Mouse (Mus musculus): ENCODE results near the gene Strn3. TPM values are rescaled to one million over a fixed set of nuclear protein-coding genes. Genes with fewer than 3 reads are reported as not detected.

Strn3 gene
- total and polyA plus RNA-seq, 3 experiments, result 19.0 to 46.3 (median 29.4) TPM

DNA sequence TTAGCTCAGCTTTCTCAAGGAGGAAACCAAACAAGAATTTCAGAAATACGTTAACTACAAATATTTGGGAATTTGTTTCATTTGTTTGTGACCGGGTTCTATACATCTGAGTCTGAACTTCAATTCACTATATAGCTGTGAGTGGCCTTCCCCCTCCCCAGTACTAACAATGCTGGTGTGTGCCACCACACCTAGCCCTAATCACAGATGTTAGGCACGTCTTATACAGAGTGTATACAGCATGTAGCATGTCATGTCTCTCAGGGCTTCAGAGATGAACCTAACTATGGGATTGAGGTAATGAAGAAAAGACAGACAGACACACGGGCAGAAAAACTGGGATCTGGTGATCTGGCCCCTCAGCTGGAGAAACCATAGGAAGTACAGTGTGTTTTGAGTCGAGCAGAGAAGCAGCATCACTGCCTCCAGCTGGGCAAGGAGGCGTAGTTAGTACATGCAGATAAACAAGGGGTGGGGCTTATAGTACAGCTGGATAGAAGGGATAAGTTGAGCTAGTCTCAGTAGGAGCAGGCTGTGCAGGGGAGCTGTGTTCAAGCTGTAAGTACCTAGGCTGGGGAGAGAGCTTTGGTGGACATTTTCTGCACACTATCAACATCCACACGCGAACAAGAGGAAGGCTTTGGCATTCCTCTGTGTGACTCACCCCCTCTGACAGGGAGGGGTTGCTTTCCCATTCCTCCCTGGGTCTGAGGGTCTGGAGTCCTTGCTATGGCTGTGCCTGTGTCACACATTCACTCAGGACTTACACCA is 8.1 kb upstream of the Strn3 start:
- peak; percentile 80 for DNase-seq (ENCODE audit: low read depth, low spot score)
- no peaks in the 10 kb centered on the region for H3K79me2 ChIP-seq (ENCODE audit: control insufficient read depth, insufficient read depth, low read length, poor library complexity)
- no peaks in the 10 kb centered on the region for H3K9me3 ChIP-seq (replicated peaks; ENCODE audit: insufficient read depth, low read length)
- H3K27me3 ChIP-seq (ENCODE audit: control insufficient read depth in 1 of 2, insufficient read depth in 2 of 2, low read length in 2 of 2), result no peaks in the 10 kb centered on the region
- H3K4me1 ChIP-seq (ENCODE audit: control insufficient read depth in 1 of 2, insufficient read depth in 2 of 2, low read length in 2 of 2), result peaks cover 4 to 5% of the 10 kb centered on the region in 2 experiments
- peaks cover 0 to 15% of the 10 kb centered on the region in 2 experiments; a peak in 2 of 4 replicates for H3K36me3 ChIP-seq (ENCODE audit: control insufficient read depth in 1 of 2, insufficient read depth in 2 of 2, low read length in 2 of 2)
- no peak overlapping the region for H3K9ac ChIP-seq (ENCODE audit: control insufficient read depth, low read depth, low read length, poor library complexity, severe bottlenecking)
- TF ChIP-seq USF2 (IDR thresholded peaks at IDR 0.05; ENCODE audit: borderline replicate concordance in 1 of 2, insufficient read depth in 1 of 2, low read depth in 1 of 2, low read length in 2 of 2), result no peak
- no peak for TF ChIP-seq CHD2 (IDR thresholded peaks at IDR 0.05; ENCODE audit: low read length)
- no peak for TF ChIP-seq ZNF384 (IDR thresholded peaks at IDR 0.05; ENCODE audit: low read depth, low read length)
- TF ChIP-seq ETS1 (IDR thresholded peaks at IDR 0.05; ENCODE audit: low read depth, low read length), result peak; percentile 79
- TF ChIP-seq SIN3A (IDR thresholded peaks at IDR 0.05; ENCODE audit: low read length), result peak; percentile 74
- TF ChIP-seq RAD21 (IDR thresholded peaks at IDR 0.05; ENCODE audit: low read depth, low read length), result no peak
- no peak for TF ChIP-seq JUND (IDR thresholded peaks at IDR 0.05; ENCODE audit: low read depth, low read length)
- peak; percentile 42 to 44; a peak in 3 of 4 replicates for TF ChIP-seq EP300 (IDR thresholded peaks at IDR 0.05; ENCODE audit: low read depth in 1 of 2, low read length in 2 of 2)
- TF ChIP-seq ZKSCAN1 (IDR thresholded peaks at IDR 0.05; ENCODE audit: low read depth, low read length), result no peak
- no peak for TF ChIP-seq KAT2A (conservative IDR thresholded peaks at IDR 0.05; ENCODE audit: low read depth, low read length)
- no peak for TF ChIP-seq MAX (IDR thresholded peaks at IDR 0.05; ENCODE audit: low read length)
- TF ChIP-seq NELFE (IDR thresholded peaks at IDR 0.05; ENCODE audit: low read depth, low read length), result no peak
- no peak for TF ChIP-seq MAZ (IDR thresholded peaks at IDR 0.05; ENCODE audit: low read depth, low read length)
- TF ChIP-seq GATA1 (IDR thresholded peaks at IDR 0.05; ENCODE audit: low read depth, low read length), result peak; percentile 35; the same call in 1 of the 2 replicates
- TF ChIP-seq POLR2AphosphoS5 (IDR thresholded peaks at IDR 0.05; ENCODE audit: borderline replicate concordance, low read depth, low read length), result no peak
- TF ChIP-seq TBP (IDR thresholded peaks at IDR 0.05; ENCODE audit: low read depth, low read length), result no peak
- TF ChIP-seq TAL1 (IDR thresholded peaks at IDR 0.05; ENCODE audit: low read length), result peak; percentile 66
- TF ChIP-seq MXI1 (IDR thresholded peaks at IDR 0.05; ENCODE audit: low read depth, low read length), result no peak
- no peak for TF ChIP-seq NRF1 (IDR thresholded peaks at IDR 0.05; ENCODE audit: insufficient read depth, low read depth, low read length, poor library complexity, severe bottlenecking)
- TF ChIP-seq ZMIZ1 (IDR thresholded peaks at IDR 0.05; ENCODE audit: low read depth, low read length), result no peak
- TF ChIP-seq RCOR1 (IDR thresholded peaks at IDR 0.05; ENCODE audit: low read depth, low read length), result no peak
- no peak for TF ChIP-seq MAFK (IDR thresholded peaks at IDR 0.05; ENCODE audit: borderline replicate concordance, low read depth, low read length)
- no peak for TF ChIP-seq POLR2A (IDR thresholded peaks at IDR 0.05; ENCODE audit: control insufficient read depth in 1 of 2, insufficient read depth in 1 of 2, low read depth in 1 of 2, low read length in 2 of 2, poor library complexity in 1 of 2)
- H3K4me3 ChIP-seq (ENCODE audit: control insufficient read depth in 1 of 2, insufficient read depth in 1 of 2, low read depth in 2 of 2, low read length in 2 of 2), result no peak overlapping the region
- H3K27ac ChIP-seq (ENCODE audit: control insufficient read depth, low read depth, low read length), result no peak overlapping the region
